16 mouse cellular contexts compared by ENCODE assay signal in the genomic region with DNA sequence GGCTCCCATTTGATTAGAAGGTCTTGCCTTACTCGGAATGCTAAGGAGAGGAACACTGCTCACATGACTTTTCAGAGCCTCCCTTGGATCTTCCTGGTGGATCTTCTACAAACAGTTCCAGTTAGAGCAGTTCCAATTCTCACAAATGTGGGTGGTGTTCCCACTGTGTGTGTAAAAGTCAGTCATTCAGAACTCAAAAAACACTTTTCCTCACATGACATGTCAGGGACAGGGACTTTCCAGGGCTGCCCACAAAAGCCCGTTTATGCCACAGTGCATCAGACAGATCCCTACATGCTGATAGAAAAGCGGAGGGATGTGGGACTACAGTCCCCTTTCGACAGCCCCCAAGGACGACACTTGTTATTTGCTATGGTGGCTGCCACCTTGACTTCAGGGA.
"Had no signal": no experiment of that assay in that cellular context is flagged by ENCODE, and none has a peak within 500 bp of the region (broad histone marks: within the 10 kb centered on the region; RNA-seq: fewer than 3 reads in every experiment).

No protein-coding gene starts in this region.

- H3K36me3 ChIP-seq: lung, embryonic 15.5 days; midbrain, embryonic 12.5 days; midbrain, embryonic 15.5 days; neural tube, embryonic 12.5 days; stomach, embryonic 15.5 days had no signal

- H3K4me3 ChIP-seq: lung, embryonic 15.5 days; megakaryocyte, embryonic 14.5 days; midbrain, embryonic 12.5 days; midbrain, embryonic 15.5 days; neural tube, embryonic 12.5 days; stomach, embryonic 15.5 days had no signal

- H3K9ac ChIP-seq: lung, embryonic 15.5 days; midbrain, embryonic 12.5 days; midbrain, embryonic 15.5 days; neural tube, embryonic 12.5 days; stomach, embryonic 15.5 days had no signal

- H3K4me1 ChIP-seq: lung, embryonic 15.5 days; midbrain, embryonic 15.5 days; neural tube, embryonic 12.5 days; stomach, embryonic 15.5 days had no signal

- H3K27me3 ChIP-seq: lung, embryonic 15.5 days; midbrain, embryonic 15.5 days; neural tube, embryonic 12.5 days; stomach, embryonic 15.5 days had no signal

- ATAC-seq: lung, postnatal 0 days; midbrain, embryonic 15.5 days had no signal

- H3K9me3 ChIP-seq: lung, embryonic 15.5 days; megakaryocyte, embryonic 14.5 days; midbrain, embryonic 12.5 days; midbrain, embryonic 15.5 days; neural tube, embryonic 12.5 days; stomach, embryonic 15.5 days had no signal

- H3K4me2 ChIP-seq: lung, embryonic 15.5 days; midbrain, embryonic 12.5 days; midbrain, embryonic 15.5 days; neural tube, embryonic 12.5 days; stomach, embryonic 15.5 days had no signal

- DNase-seq: lung, adult 2 months; lung, postnatal 14 days; lung, postnatal 36 days; right cerebral cortex, postnatal 14 days; thymus, adult 2 months; thymus, postnatal 25 days; thymus, postnatal 4 days had no signal

- H3K27ac ChIP-seq: lung, embryonic 15.5 days; macrophage; midbrain, embryonic 15.5 days; neural tube, embryonic 12.5 days; stomach, embryonic 15.5 days; stomach, postnatal 0 days had no signal
